Mouse (Mus musculus): ENCODE measurements around the gene Rabgap1l.

- TF ChIP-seq CTCF (IDR thresholded peaks at IDR 0.05; ENCODE audit: low read depth, low read length) (no peak), POLR2A (IDR thresholded peaks at IDR 0.05; ENCODE audit: borderline replicate concordance, low read depth, low read length) (no peak)
Observed at GRCm38 (mm10) chr1:160441679-160442078, 351.3 kb downstream of the Rabgap1l start.
